Mouse (Mus musculus) heart, embryonic 10.5 days (tissue): ENCODE measurements around the gene Pced1b. TPM values are rescaled to one million over a fixed set of nuclear protein-coding genes. Genes with fewer than 3 reads are reported as not detected.

Experiments
- DNase-seq: peaks from one replicate; pipeline ENCODE4 v3.0.0-alpha.2; 2017; ENCODE audit warnings: low spot score
- H3K27ac ChIP-seq: fragments of 300-500 bp; sonication (generic); 2 replicates; pipeline ENCODE4 v1.5.1; 2016; ENCODE audit warnings: mild to moderate bottlenecking
- H3K27me3 ChIP-seq: fragments of 300-500 bp; sonication (generic); 2 replicates; pipeline ENCODE4 v1.6.1; 2016; ENCODE audit warnings: mild to moderate bottlenecking; ENCODE audit not compliant: poor library complexity, insufficient read depth, severe bottlenecking
- H3K36me3 ChIP-seq: fragments of 300-500 bp; sonication (generic); 2 replicates; pipeline ENCODE4 v1.6.1; 2016; ENCODE audit warnings: mild to moderate bottlenecking, moderate library complexity
- H3K4me1 ChIP-seq: fragments of 300-500 bp; sonication (generic); 2 replicates; pipeline ENCODE4 v1.6.1; 2016; ENCODE audit warnings: mild to moderate bottlenecking
- H3K4me3 ChIP-seq: fragments of 300-500 bp; sonication (generic); 2 replicates; pipeline ENCODE4 v1.5.1; 2016; ENCODE audit warnings: mild to moderate bottlenecking, moderate library complexity
- H3K9me3 ChIP-seq: fragments of 300-500 bp; sonication (generic); 2 replicates; pipeline ENCODE4 v1.6.1; 2016; ENCODE audit warnings: mild to moderate bottlenecking, moderate library complexity
- WGBS: fragments of 180-500 bp; shearing (Covaris S2); methylation state at CpG from one replicate; pipeline ENCODE4 v1.1.7; 2016; 5-methylcytosine and 5-hydroxymethylcytosine counted together
- polyA plus RNA-seq: library from polyadenylated mRNA; unstranded; fragments of >200 nt; fragmentation: Nextera tagmentation; extraction: Ambion mirVana; gene quantifications from 2 replicates; pipeline ENCODE4 v1.2.1, GENCODE M21; 2016

Pced1b gene
- polyA plus RNA-seq, 1 experiment from 2014 or later, result 2.4 TPM

- 4% methylated on average over 25 of the region's 25 CpGs for WGBS
- peaks cover 27% of the 10 kb centered on the region for H3K4me1 ChIP-seq
- no peaks in the 10 kb centered on the region for H3K9me3 ChIP-seq
- peak overlapping the region; percentile 84 for H3K27ac ChIP-seq
- peak; percentile 78 for DNase-seq
- 0 out of 2 replicates have a peak, but pooled peaks cover 4% of the 10 kb centered on the region for H3K27me3 ChIP-seq
- peak overlapping the region; percentile 48 for H3K4me3 ChIP-seq
- H3K36me3 ChIP-seq, result no peaks in the 10 kb centered on the region
These were observed 126.5 kb downstream of the Pced1b start for GRCm38 (mm10) chr15:97373203-97374084.

GRCm38 (mm10) chr15:97374085-97374844, 127.4 kb downstream of the Pced1b start:
- H3K4me3 ChIP-seq, result peak overlapping the region; percentile 48; the same call in 1 of the 2 replicates
- 50% methylated on average over 8 of the region's 8 CpGs for WGBS
- H3K36me3 ChIP-seq, result no peaks in the 10 kb centered on the region
- H3K9me3 ChIP-seq, result no peaks in the 10 kb centered on the region
- no peak for DNase-seq
- peaks cover 27% of the 10 kb centered on the region for H3K4me1 ChIP-seq
- 0 out of 2 replicates have a peak, but pooled peaks cover 4% of the 10 kb centered on the region for H3K27me3 ChIP-seq
- peak overlapping the region; percentile 84 for H3K27ac ChIP-seq

- no peak overlapping the region for H3K27ac ChIP-seq
- 76% methylated on average over 15 of the region's 15 CpGs for WGBS
These were observed 128.2 kb downstream of the Pced1b start for GRCm38 (mm10) chr15:97374845-97375720.

DNA sequence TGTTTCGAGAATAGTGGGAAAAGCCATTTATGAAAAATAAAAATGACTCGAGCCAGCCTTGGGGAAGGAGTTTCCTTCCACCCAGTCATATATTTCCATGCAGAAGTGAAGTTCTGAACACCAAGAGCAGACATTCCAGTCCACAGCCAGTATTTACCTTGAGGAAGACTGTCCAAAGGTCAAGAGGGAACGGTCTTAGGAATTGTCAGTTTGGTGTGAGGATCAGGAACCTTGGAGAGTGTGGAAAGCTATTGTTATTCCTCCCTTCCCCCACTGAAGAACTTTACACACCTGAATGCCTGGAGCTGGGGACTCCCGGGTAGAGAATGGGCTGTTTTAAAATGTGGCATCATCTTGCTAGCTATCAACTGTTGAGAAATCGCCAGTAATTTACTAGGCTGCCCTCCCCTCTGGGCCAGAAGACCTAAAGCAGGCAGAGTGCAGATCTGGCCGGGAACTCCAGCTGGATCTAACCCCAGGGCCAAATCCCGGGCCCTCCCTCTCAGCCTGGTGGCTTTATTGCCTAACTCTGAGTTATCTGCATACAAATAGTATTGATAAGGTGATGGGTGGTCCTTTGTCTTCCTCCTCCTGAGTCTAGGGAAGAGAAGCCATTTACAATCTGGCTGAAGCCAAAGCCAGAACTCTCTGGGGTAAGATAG, 129.3 kb downstream of the Pced1b start:
- no peaks in the 10 kb centered on the region for H3K9me3 ChIP-seq
- no peaks in the 10 kb centered on the region for H3K36me3 ChIP-seq
- H3K4me1 ChIP-seq, result peaks cover 37% of the 10 kb centered on the region
- H3K27me3 ChIP-seq, result 0 out of 2 replicates have a peak, but pooled peaks cover 4% of the 10 kb centered on the region
- H3K27ac ChIP-seq, result peak overlapping the region; percentile 65
- peak overlapping the region; percentile 52 for H3K4me3 ChIP-seq
- DNase-seq, result no peak
- 32% methylated on average over 7 of the region's 7 CpGs for WGBS

More at GRCm38 (mm10) chr15:97374845-97375720, 128.2 kb downstream of the Pced1b start:
- 0 out of 2 replicates have a peak, but pooled peaks cover 4% of the 10 kb centered on the region for H3K27me3 ChIP-seq
- H3K4me3 ChIP-seq, result no peak overlapping the region
- no peak for DNase-seq
- H3K9me3 ChIP-seq, result no peaks in the 10 kb centered on the region
- peaks cover 35% of the 10 kb centered on the region for H3K4me1 ChIP-seq
- H3K36me3 ChIP-seq, result no peaks in the 10 kb centered on the region

DNA sequence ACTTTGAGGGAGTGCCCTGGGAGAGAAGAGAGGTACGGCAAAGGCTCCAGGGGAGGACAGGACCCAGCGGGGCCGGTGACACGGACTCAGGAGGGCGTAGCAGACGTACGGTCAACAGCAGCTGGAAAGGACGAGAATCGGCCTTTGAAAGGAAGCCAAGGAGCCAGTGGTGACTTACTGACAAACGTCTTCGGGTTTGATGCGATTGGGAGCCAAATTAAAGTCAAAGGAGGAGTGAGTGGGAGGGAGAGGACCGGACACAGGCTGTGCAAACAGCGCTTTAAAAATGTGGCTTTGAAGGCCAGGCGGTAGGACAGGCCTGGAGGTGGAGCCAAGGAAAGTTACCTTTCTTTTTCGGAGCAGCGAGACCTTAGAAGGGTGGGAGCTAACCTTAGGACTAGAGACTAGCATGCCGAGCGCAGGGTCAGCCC, 129.9 kb downstream of the Pced1b start:
- 0 out of 2 replicates have a peak, but pooled peaks cover 4% of the 10 kb centered on the region for H3K27me3 ChIP-seq
- H3K36me3 ChIP-seq, result no peaks in the 10 kb centered on the region
- H3K9me3 ChIP-seq, result no peaks in the 10 kb centered on the region
- WGBS, result 10% methylated on average over 19 of the region's 19 CpGs
- DNase-seq, result no peak
- H3K4me3 ChIP-seq, result peak overlapping the region; percentile 52
- H3K27ac ChIP-seq, result peak overlapping the region; percentile 65
- H3K4me1 ChIP-seq, result peaks cover 37% of the 10 kb centered on the region

DNA sequence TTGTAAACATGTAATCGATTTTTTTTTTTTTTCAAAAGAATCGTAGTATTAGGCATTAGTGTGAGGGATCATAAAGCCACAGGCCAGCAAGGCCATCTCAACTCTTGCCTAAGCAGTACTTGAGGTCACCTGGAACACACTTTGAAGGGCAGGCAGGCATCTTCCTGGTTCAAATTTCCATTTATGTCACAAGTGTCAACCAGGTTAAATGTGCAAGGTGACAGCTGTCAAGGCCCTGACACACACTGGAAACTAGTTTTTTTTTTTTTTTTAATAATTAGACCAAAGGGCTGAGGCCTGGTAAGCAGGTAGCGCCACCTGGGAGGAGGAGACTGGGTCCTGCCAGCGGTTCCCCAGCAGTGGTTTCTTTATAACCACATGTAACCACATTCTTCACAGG, 131.2 kb downstream of the Pced1b start:
- Histone ChIP-seq H3K4me1 (peaks cover 33% of the 10 kb centered on the region), H3K4me3 (no peak overlapping the region), H3K9me3 (no peaks in the 10 kb centered on the region), H3K27ac (no peak overlapping the region), H3K27me3 (0 out of 2 replicates have a peak, but pooled peaks cover 4% of the 10 kb centered on the region), H3K36me3 (no peaks in the 10 kb centered on the region)
- 80% methylated on average over 4 of the region's 4 CpGs for WGBS
- no peak for DNase-seq

- peak; percentile 89 for DNase-seq
- Histone ChIP-seq H3K4me1 (peaks cover 31% of the 10 kb centered on the region), H3K27me3 (0 out of 2 replicates have a peak, but pooled peaks cover 4% of the 10 kb centered on the region), H3K27ac (peak overlapping the region; percentile 74), H3K9me3 (no peaks in the 10 kb centered on the region), H3K4me3 (peak overlapping the region; percentile 36), H3K36me3 (no peaks in the 10 kb centered on the region)
- WGBS, result 30% methylated on average over 11 of the region's 12 CpGs
These were observed 132.8 kb downstream of the Pced1b start for GRCm38 (mm10) chr15:97379489-97380304.

- no peaks in the 10 kb centered on the region for H3K9me3 ChIP-seq
- H3K4me3 ChIP-seq, result no peak overlapping the region
- DNase-seq, result no peak
- WGBS, result 90% methylated on average over 3 of the region's 3 CpGs
- no peaks in the 10 kb centered on the region for H3K36me3 ChIP-seq
- peaks cover 16% of the 10 kb centered on the region; the same call in 1 of the 2 replicates for H3K4me1 ChIP-seq
- H3K27me3 ChIP-seq, result no peaks in the 10 kb centered on the region
- H3K27ac ChIP-seq, result no peak overlapping the region
These were observed 135.7 kb downstream of the Pced1b start for GRCm38 (mm10) chr15:97382567-97382966.

- DNase-seq, result no peak
These were observed 136.7 kb downstream of the Pced1b start for GRCm38 (mm10) chr15:97383523-97384141.

GRCm38 (mm10) chr15:97384170-97385018, 137.5 kb downstream of the Pced1b start:
- H3K27ac ChIP-seq, result no peak overlapping the region
- H3K4me1 ChIP-seq, result peaks cover 14% of the 10 kb centered on the region; the same call in 1 of the 2 replicates
- no peaks in the 10 kb centered on the region for H3K36me3 ChIP-seq
- no peak for DNase-seq
- H3K4me3 ChIP-seq, result no peak overlapping the region
- H3K9me3 ChIP-seq, result no peaks in the 10 kb centered on the region
- H3K27me3 ChIP-seq, result no peaks in the 10 kb centered on the region
- WGBS, result 90% methylated on average over 28 of the region's 28 CpGs

More at GRCm38 (mm10) chr15:97383523-97384141, 136.7 kb downstream of the Pced1b start:
- H3K27me3 ChIP-seq, result no peaks in the 10 kb centered on the region
- H3K4me3 ChIP-seq, result no peak overlapping the region
- no peak overlapping the region for H3K27ac ChIP-seq
- peaks cover 15% of the 10 kb centered on the region; the same call in 1 of the 2 replicates for H3K4me1 ChIP-seq
- no peaks in the 10 kb centered on the region for H3K9me3 ChIP-seq
- 60% methylated on average over 14 of the region's 14 CpGs for WGBS
- no peaks in the 10 kb centered on the region for H3K36me3 ChIP-seq
